Mouse (Mus musculus): Measurements from ENCODE around the gene Cyp2t4. TPM values are rescaled to one million over a fixed set of nuclear protein-coding genes. Genes with fewer than 3 reads are reported as not detected.

The Cyp2t4 gene
- total RNA-seq, 2 experiments from 2014 or later, result not detected

DNA sequence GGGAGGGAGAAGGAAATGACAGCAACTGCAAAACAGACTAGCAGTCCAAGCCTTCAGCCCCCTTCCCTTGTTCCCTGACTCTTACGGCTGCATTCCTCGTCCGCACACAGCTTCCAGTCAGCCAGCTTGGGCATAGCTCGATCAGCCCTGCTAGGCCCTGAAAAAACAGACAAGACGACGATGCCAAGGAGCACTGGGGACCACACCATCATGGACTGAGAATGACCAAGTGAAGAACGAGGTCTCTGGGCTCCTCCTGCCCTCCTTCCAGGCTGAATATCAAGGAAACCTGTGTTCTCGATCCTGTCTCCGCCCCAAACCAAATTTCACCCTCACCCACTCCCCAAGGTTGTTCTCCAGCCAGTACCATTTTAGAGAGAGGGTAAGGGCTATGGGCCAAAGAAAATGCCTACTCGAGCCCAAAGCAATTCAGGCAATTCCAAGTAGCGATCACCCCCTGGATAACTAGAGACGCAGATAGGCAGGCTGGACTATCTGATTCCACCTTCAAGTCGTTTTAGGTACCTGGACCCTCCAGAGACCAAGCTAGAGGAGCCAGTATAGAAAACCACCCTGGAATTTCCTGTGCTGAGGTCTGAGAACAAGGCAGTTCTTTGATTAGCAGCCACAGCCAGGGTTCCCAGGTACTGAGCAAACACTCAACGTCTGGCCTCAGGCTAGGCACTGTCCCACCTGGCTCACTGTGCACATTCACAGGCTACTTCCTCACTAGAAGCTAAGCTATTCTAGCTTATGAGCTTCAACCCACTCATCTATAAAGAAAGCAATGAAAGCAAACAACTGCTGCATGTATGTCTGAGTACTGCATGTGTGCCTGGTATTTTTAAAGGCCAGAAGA is 27.6 kb downstream of the Cyp2t4 start, which contains the start of the genes Gm21983 and Mia:
TSS of gene Gm21983 (minus strand) at position 250 of the 859 bp plus-strand sequence.
TSS of gene Mia (minus strand) at position 321 of the 859 bp plus-strand sequence.
- no peak for DNase-seq (ENCODE audit: low spot score in 2 of 2)

DNA sequence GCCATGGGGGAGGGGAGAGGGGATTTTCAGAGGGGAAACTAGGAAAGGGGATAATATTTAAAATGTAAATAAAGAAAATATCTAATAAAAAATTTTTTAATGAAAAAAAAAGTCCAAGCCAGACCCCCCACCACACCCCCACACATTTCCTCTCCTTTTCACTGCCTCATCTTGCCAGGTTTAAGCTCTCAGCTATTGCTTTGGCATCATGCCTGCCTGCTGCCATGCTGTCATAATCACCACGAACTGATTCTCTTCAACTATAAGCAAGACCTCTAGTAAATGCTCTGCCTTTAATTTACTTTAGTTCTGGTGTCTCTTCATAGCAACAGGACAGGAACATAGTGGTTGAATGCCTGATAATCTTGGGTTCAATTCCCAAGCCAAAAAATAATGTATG is 29.0 kb downstream of the Cyp2t4 start:
- DNase-seq (ENCODE audit: low spot score in 2 of 2), result no peak

DNA sequence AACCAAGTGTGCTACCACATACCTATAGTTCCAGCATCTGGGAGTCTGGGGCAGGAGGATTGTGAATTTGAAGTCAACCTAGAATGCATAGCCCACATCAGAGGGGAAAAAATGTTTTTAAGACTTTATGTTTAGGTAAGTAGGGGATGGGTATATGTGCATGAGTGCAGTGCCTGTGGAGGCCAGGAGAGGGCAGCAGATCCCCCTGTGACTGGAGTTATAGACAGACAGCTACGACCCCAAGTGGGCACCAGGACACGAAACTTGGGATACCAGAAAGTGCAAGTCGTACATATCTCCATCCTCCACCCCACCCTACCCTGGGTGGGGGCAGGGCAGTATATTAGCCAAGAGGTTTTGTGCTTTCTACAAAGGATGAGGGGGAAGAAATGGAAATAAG is 31.4 kb downstream of the Cyp2t4 start:
- DNase-seq (ENCODE audit: low spot score in 2 of 2), result no peak

DNA sequence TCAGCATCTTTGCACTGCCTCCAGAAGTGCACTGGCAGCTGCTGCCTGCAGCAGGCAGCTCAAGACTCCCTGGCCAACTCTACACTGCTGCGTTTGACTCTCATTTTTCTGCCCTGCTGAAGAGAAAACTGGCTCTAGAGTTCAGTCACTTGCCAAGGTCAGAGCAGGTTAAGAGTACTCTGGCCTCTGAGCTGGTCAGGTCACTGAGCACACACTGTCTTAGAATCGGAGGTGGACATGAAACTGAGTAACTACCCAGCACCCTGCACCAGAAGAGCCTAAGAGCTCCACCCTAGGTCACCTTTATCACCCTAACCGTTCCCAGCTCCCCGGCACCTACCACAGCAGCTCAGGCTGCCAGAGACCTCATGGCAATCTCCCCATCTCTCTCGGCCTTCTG is 32.5 kb downstream of the Cyp2t4 start:
- DNase-seq (ENCODE audit: low spot score in 2 of 2), result no peak

DNA sequence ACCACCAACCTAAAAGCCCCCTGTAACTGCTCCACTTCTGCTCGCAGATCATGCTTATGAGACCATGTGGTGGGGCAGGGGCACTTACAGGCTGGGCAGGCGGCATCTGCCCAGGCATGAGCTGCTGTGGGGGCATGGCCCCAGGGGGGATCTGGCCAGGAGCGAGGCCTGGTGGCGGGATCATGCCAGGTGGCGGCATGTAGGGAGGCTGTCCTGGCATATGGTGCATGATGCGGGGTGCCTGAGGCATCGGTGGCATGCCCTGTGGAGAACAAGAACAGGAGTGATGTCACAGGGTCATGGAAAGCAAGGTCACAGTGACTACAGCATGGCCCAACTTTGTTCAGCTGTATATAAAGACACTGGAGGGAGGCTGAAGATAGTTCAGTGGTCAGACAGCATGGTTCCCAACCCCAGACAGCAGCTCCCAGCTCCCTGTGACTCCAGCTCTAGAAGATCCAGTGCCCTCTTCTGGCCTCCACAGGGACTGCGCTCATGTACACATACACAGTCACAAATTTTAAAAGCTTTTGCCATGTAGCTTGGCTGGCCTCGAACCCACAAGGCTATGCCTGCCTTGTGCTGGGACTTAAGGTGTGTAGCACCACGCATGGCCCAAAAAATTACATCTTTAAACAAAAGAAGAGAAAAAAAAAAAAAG is 35.9 kb downstream of the Cyp2t4 start:
- no peak for DNase-seq (ENCODE audit: low spot score in 2 of 2)

DNA sequence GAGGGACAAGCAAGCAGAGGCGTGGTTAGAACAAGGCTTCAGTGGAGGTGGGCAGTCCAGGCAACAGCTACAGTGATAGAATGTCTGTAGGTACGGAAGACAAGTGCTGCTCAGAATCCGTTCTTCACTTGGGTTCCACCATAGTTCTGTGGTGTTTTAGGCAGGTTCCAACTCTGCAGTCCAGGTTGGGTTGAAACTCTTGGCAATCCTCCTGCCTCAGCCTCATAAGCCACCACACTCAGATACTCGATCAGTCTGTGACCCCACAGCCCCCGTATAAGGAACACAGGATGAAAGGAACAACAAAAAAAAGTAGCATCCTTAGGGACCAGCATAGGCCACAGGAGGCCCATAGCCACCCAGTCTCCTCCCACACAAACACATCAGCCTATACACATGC is 38.9 kb downstream of the Cyp2t4 start:
- no peak for DNase-seq (ENCODE audit: low spot score in 2 of 2)

DNA sequence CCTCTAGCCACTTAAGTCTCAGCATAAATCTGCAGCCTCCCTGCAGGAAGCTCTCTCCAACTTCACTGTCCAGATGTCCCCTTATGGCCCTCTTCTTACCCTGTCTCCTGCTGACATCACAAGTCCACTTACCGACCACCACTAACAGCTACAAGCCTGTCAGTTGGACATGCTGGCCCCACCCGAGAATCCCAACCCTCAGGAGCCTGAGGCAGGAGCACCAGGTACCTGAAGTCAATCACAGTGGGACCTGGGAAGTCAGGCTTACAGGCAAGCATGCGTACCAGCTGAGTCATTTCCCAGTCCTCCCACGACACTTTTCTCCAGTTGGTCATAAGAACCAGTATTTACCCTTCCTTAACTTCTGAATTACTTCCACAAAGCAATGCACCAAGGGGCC is 40.2 kb downstream of the Cyp2t4 start:
- no peak for DNase-seq (ENCODE audit: low spot score in 2 of 2)

DNA sequence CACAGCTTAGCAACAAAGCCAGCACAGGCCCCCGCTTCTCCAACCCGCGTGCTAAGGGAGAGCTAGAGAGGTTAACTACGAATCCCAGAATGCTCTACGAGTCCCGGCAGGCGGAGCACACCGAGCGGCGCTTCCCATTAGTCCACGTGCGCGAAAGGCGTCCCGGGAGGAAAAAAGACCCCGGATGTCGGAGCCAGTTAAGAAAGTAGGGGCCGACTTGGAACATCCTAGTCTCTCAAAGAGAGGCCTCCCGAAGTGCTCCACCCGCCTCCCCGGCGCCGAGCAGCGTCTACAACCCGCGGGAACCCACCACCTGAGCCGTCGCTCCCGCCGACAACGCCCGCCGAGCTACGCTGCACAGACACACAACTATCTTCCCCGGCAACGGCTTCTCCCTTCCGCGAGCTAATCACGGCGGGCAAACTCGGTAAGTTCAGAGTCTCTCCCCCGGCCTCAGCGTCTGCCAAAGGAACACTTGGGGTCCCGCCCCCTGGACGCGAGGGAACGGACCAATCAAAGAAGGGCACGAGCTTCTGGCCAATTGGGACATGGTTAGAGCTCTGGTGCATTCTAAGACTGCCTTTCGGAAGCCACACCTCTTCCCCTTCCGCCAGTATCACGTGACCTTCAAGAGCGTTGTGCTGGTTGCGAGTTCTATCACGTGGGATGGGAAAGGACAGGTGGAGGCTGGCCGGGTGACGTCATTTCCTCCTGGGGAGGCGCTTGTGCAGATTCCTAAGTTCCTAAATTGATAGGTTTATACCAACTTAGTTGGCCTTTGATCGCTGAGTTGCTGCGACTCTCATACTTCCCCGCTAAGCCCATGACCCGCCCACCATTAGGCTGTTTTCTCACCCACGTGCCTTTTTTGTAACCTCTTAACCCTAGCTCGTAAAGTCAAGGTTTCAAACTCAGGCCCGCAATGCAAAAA is 42.4 kb downstream of the Cyp2t4 start, which contains the start of the genes BC024978 and Snrpa:
TSS of gene BC024978 (plus strand) at position 101 of the 931 bp plus-strand sequence.
TSS of gene Snrpa (minus strand) at position 591 of the 931 bp plus-strand sequence.
- peak; percentile 98 to 99 for DNase-seq (ENCODE audit: low spot score in 2 of 2)

DNA sequence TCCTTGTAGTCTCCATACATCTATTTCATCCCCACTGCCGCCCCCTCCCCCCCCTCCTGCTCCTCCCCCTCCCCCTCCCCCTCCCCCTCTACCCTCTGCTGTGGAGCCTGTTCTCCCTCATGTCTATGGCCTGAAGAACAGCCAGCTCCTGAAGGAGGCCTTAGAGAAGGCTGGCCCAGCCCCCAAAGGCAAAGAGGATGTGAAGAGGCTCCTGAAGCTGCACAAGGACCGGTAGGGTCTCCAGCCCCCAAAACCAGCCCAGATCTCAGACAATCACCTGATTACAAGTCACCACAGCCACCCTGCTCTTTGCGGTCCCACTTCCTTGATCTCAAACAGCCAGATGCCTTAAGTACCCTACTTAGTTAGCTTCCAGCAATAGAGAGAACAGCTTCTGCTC is 43.6 kb downstream of the Cyp2t4 start:
- no peak for DNase-seq (ENCODE audit: low spot score in 2 of 2)

DNA sequence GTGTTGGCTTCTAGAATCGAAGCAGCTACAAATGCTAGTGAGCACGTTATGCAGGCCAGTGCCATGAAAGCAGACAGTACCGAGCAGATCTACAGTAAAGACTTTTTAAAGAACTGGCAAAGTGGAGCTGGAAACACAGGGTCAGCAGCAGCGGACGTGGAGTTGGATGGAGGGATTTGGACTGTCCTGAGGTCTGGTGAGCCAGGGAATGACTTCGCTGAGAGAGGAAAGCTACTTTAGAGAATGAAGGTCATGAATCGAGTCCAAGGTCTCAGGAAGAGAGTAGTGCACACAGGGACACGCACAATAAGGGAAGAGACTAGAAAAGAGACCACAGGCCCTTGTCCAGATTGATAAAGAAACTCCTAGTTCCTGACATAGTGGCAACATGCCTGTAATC is 44.1 kb downstream of the Cyp2t4 start:
- no peak for DNase-seq (ENCODE audit: low spot score in 2 of 2)

DNA sequence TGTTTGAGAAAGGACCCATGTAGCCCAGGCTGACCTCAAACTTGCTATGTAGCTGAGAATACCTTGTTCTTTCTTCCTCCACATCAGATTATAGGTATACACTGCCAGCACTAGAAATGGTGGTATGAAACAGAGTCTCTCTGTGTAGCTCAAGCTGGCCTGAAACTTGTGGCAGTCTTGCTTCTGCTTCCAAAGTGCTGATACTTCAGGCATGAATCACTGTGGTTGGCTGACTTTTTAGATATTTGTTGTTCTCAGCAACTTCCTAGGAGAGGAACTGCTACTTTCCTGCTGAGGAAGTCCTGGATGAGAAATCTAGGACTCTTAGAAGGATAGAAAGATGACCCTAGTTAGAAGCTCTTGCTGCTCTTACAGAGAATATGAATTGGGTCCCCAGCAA is 44.8 kb downstream of the Cyp2t4 start:
- DNase-seq (ENCODE audit: low spot score in 2 of 2), result no peak

DNA sequence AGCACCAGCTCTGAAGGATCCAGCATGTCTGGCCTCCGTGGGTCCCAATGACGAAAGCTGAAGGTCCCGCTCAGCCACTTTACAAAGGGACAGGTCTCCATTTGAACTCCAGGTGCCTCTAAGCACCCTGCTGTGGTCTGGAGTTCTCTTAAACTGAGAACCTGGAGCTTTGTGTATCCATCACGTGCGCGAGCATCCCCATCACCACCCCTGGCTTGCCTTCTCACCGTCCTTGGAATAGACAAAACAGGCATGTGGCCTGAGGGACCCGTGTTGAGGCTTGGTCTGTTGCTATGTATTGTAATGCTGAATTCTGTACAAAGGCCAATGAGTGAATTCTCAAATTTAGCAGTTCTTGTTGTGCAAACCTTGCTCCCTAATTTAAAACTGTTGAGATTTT is 45.3 kb downstream of the Cyp2t4 start:
- no peak for DNase-seq (ENCODE audit: low spot score in 2 of 2)

DNA sequence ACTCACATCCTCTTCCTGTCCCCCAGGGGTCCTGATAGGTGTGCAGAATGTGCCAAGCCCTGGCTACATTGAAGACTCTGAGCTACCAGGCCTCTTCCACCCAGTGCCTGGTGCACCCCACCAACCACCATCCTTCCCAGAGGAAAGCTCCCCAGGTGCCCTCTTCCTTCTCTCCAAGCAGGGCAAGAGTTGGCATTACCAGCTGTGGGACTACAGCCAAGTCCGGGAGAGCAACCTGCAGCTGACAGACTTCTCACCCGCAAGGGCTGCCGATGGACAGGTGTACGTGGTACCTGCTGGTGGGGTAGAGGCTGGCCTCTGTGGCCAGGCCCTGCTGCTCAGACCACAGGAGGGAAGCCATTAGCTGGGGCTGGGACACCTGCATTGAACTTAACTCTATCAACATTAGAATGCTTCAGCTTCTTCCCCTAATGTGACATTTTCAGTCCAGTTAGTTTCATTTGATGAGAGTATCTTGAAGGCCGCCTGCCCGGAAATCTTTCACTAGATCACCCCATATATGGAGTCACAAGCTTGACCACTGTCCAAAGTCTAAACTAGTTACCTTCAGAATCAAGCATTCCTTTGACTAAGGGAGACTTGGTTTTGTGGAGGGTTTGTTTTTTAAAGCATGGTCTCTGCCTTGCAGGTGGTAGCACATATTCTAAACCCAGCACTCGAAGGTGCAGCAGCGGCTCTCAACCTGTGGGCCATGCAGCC is 50.4 kb downstream of the Cyp2t4 start:
- no peak for DNase-seq (ENCODE audit: low spot score in 2 of 2)

Small RNA genes within 50 kb of the gene (microRNA-seq; reads per million reads assigned to microRNA genes)
- 0 reads per million in 2 experiments for gene Mir1191
- 0.20 to 0.25 reads per million in 2 experiments for gene Mir3101

Other genes with a start within 250 kb of the Cyp2t4 start
- gene Cyp2a22, start 214.3 kb upstream of the Cyp2t4 start, total RNA-seq (2021), result not detected
- gene Cyp2a12, start 124.6 kb upstream of the Cyp2t4 start, total RNA-seq (2021), result not detected
- not detected for gene Cyp2f2, start 33.8 kb upstream of the Cyp2t4 start, total RNA-seq (2021)
- gene Egln2, start 13.1 kb downstream of the Cyp2t4 start, total RNA-seq (2021), result 100 to 1,000 TPM; 106 to 110 TPM
- 10 to 100 TPM; 88.4 to 94.7 TPM for gene Rab4b, start 25.2 kb downstream of the Cyp2t4 start, total RNA-seq (2021)
- gene Gm21983, start 27.4 kb downstream of the Cyp2t4 start, total RNA-seq (2021), result not detected
- gene Mia, start 27.4 kb downstream of the Cyp2t4 start, total RNA-seq (2021), result 1 to 10 TPM in 1 of 2 experiments, under 1 TPM in 1; 0.62 to 2.0 TPM
- gene BC024978, start 42.1 kb downstream of the Cyp2t4 start, total RNA-seq (2021), result 10 to 100 TPM; 20.6 to 23.8 TPM
- gene Snrpa, start 42.6 kb downstream of the Cyp2t4 start, total RNA-seq (2021), result 10 to 100 TPM; 90.9 to 95.3 TPM
- gene Itpkc, start 74.9 kb downstream of the Cyp2t4 start, total RNA-seq (2021), result 10 to 100 TPM; 10.6 TPM
- 10 to 100 TPM; 32.7 to 40.7 TPM for gene Coq8b, start 79.3 kb downstream of the Cyp2t4 start, total RNA-seq (2021)
- 100 to 1,000 TPM; 141 to 149 TPM for gene Numbl, start 104.7 kb downstream of the Cyp2t4 start, total RNA-seq (2021)
- gene Ltbp4, start 184.0 kb downstream of the Cyp2t4 start, total RNA-seq (2021), result 10 to 100 TPM; 43.9 to 47.5 TPM
- gene Shkbp1, start 202.3 kb downstream of the Cyp2t4 start, total RNA-seq (2021), result 10 to 100 TPM; 25.8 to 28.2 TPM
- gene Gm20479, start 203.7 kb downstream of the Cyp2t4 start, total RNA-seq (2021), result not detected